Mouse (Mus musculus): ENCODE measurements at regions not wholly inside any gene's neighbourhood (a gene's known extent, or its start where the extent isn't known, plus 50 kb on each side); places are given as distances from the start of the nearest gene placed in this dataset.

- DNase-seq (ENCODE audit: low spot score): no peak
Measured at GRCm38 (mm10) chr15:88035486-88035885, 491.4 kb downstream of the Fam19a5 start.

GRCm38 (mm10) chr15:88036146-88037000, 492.3 kb downstream of the Fam19a5 start:
- DNase-seq (ENCODE audit: low spot score): no peak

DNA sequence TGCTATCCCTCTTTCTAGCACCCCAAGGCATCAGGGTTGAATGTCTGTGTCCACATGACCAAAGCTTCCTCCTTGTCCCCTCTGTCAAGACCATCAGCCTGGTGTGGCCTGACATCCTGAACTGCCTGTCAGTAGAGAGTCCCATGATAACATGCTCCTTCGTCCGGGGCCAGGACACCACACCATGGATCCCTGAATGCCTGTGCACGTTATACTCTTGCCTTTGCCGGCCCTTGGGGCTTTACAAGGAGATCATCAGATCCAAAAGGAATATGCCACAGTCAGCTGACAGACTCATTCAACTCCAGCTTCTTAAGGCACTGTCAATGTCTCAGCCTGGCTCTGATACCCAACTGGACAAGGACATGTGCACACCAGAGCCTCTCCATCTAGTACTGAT, 493.5 kb downstream of the Fam19a5 start:
- DNase-seq (ENCODE audit: low spot score): no peak

DNA sequence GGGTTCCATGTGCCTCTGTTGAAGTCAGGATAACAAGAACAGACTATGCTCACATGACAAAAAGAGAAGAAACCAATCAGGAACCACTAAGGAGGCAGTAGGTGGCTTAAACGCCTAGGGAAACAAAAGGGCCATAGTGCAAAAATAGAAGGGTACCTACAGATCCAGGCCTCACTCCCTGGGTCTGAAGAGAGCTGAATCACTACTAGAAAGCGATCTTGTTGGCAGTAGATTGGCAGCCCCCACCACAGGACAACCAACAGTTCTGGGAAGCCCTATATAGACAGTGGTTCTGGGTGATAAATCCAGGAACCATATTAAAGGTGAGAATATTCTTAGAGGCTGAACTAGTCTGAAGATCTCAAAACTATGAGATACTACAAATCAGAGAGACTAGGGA, 498.7 kb downstream of the Fam19a5 start:
- no peak for DNase-seq (ENCODE audit: low spot score)

DNA sequence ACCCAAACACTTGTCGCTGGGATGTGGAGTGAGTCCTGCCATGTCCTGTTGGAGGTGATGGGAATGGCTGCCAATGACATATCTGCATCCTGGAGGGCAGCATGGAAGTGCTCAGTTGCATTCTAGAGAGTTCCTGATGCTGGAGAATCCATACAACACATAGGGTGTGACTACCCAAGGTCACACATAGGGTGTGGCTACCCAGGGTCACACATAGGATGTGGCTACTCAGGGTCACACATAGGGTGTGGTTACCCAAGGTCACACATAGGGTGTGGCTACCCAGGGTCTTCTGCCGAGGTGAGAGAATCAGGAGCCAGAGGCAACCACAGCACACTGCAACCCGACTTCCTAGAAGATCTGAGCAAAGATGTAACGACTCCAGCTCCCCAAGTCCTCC, 514.0 kb downstream of the Fam19a5 start:
- DNase-seq (ENCODE audit: low spot score): no peak

- DNase-seq (ENCODE audit: low spot score): no peak
Measured at GRCm38 (mm10) chr15:88060935-88061334, 516.8 kb downstream of the Fam19a5 start.

- DNase-seq (ENCODE audit: low spot score): no peak
Measured at GRCm38 (mm10) chr15:88063041-88063440, 518.9 kb downstream of the Fam19a5 start.

DNA sequence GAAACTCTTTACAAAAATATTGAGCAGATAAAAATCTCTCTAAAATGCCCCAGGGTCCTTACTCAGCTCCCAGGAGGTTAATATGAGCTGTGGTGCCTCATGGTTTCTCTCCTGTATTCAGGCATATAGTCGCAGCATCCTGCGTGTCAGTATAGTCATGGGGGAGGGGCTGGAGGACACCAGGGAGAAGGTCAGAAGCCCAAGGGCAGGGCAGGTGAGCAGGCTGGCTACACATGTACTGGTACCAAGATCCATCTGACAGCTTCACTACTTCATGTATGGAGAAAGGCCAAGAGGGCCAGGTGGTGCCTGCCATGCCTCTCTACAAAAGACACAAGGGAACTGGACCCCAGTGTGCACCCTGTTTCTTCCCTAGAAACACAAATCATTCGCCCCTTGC, 524.4 kb downstream of the Fam19a5 start:
- no peak for DNase-seq (ENCODE audit: low spot score)

DNA sequence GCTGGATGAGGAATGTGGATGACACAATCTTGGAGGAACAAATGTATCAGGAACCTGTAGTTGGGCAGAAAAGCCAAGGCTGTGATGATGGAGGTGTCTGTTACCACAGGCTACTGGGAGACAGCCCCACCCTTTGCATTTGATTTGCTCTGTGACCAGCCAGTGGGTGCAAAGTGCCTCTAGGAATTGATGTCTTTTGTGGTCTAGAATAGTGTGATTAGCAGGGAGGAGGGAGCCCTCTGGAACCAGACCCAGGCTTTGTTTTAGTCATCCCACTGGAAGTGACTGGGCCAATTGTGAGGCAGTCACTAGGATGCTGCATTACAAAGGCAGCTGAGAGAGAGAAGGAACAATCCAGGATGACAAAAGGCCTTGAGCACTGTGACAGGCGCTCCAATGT, 527.4 kb upstream of the Zdhhc25 start:
- DNase-seq (ENCODE audit: low spot score): no peak

GRCm38 (mm10) chr15:88083911-88084310, 516.2 kb upstream of the Zdhhc25 start:
- no peak for DNase-seq (ENCODE audit: low spot score)

- no peak for DNase-seq (ENCODE audit: low spot score)
Measured at GRCm38 (mm10) chr15:88085631-88086030, 514.5 kb upstream of the Zdhhc25 start.

DNA sequence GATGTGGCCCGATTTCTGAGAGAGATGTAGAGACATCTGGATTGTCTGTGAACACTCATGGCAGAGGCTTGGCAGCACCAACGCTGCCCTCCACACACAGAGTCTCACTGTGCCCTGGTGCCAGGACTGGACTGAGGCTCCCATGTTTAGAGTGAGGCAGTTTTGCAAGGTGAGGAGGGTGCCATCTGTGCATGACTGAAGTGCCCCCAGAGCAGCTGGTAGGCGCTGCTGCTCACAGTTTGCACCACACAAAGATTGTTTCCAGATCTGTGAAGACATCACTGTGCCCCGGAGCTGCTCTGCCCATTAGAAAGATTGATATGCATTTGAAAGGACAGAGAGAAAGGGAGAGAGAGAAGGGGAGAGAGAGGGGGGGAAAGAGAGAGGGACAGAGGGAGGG, 510.6 kb upstream of the Zdhhc25 start:
- no peak for DNase-seq (ENCODE audit: low spot score)

DNA sequence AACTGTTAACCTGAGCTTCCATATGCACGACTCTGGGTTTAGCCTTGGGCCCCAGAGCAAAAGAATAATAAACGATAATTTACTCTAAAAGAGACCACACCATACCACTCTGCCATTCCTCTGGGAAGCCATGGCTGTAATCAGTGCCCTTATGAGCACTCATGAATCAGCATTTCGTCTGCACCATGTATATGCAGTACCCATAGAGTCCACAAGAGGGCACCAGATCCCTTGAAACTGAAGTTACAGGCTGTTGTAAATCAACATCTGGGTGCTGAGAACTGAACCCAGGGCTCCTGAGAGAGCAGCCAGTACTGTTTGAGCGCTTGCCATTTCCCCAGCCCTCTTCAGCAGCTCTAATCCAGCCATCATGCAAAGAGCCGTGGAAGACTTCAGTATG, 508.7 kb upstream of the Zdhhc25 start:
- no peak for DNase-seq (ENCODE audit: low spot score)

GRCm38 (mm10) chr15:88120376-88120775, 479.7 kb upstream of the Zdhhc25 start:
- DNase-seq (ENCODE audit: low spot score): no peak

DNA sequence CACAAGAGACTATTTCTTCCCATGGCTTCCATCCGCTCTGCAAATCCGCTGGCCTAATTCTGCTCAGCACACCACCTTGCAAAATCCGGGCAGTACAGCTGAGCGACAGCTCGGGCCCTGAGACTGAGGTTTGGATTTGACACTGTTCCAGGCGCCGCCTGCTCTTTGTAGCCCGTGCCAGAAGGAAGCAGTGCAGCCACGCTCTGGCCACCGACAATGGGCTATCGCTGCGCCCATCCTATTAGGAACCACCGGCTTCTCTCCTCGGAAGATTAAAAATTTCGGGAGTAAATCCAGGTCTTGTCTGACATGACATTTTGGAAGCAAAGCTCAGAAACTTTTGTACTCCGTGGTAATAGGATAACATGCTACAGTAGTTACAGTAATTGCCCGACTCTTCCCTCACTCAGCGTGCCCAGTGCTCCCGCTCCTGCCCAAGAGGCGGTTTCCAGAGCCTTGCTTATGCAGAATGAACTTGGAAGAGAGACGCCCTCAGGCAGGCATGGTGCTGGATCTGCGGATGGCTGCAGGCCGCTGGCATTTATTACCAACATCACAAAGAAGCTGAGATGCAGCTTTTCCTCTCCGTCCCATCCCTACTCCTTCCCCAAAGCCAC, 476.1 kb upstream of the Zdhhc25 start:
- no peak for DNase-seq (ENCODE audit: low spot score)

DNA sequence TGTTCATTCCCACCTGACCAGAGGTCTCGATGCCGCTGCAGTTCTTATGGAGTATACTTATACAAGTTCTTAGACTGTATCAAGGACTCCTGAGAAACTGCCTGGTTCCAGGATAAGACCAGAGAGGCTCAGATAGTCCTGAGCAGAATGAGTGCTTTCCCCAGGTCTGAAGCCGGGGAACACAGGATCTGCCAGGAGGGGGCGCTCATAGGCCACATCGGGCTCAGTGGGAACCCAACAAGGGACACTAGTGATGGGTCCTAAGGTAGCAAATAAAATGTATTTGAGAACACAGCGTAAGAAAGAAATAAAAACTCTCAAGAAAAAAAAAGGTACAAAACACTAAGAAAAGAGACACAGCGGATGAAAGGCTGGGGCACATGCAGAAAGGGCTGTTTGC, 454.0 kb upstream of the Zdhhc25 start:
- no peak for DNase-seq (ENCODE audit: low spot score)

DNA sequence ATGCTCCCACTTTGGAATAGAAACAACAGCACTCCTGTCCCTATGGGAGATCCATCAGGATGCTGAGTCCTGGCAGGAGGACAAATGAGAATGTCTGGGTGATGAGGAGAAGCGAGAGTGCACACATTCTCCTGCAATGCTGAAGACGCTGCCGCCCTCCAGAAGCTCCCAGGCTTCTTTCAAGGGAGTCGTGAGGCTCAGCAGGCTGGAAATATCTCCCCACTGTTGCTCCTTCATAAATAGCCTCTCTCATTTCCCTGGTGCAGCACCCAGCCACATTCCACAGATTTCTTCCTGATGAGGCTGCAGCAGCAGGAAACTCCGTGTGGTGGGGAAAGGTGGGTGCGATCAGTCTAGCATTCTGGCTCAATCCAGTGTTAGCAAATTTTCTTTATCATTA, 448.9 kb upstream of the Zdhhc25 start:
- DNase-seq (ENCODE audit: low spot score): no peak

DNA sequence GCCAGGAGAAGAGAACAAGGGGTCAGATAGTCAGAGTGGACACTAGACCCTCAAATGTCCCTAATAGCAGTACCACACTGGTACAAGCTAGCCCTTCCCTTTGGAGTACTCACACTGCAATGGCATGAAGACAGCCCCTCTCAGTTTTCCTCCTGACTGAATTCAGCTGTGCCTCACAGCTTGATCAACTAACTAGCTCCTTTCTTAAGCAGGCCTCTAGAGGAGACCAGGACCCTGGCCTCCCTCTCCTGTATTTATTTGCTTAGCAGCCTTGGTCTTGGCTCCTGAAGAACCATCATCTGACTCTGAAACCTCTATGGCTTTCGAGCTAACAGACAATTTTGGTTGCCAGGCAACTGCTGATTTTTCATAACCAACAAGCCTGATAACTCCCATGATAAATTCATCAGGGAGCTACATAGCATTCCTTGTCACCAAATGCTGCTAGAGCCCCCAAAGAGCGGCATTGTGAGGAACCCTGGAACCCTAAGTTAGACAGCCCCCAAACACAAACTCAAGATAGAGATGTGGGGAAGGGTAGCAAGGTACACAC, 440.4 kb upstream of the Zdhhc25 start:
- no peak for DNase-seq (ENCODE audit: low spot score)

DNA sequence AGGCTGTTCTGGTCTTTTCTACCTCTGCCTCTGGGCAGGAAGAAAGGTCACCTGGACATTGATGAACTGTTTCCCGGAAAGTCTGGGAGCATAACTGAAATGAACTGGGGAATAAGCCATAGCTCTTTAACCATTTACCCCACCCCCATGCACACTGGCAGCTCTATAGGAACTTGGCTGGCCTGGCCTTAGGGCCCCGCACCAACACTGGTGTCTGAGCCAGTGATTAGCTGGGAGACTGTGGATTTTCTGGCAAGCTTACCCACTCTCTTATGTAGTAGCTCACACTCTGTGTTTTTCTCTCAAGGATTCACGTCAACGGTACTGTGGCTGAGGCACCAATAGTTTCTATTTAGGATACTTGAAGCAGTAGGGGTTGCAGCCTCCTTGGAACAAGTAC, 439.8 kb upstream of the Zdhhc25 start:
- no peak for DNase-seq (ENCODE audit: low spot score)

DNA sequence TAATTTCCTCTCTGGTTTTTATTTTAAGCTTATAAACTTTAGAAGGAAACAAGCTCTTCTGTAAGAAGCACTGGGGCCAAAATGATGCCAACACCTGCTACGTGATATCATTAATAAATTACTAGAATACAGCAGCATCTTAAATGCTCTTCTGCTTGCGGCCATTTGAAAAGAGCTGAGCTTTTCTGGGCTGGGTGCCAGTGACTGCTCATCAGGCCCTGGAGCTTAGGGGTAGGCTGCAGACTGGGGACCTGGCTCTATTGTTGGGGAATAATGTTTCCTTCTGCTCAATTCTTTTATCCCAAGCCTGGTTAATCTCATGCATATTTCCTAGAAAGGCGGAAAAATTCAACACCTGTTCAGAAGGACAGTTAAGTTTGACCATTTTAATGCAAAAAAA, 436.7 kb upstream of the Zdhhc25 start:
- DNase-seq (ENCODE audit: low spot score): no peak

- no peak for DNase-seq (ENCODE audit: low spot score)
Measured at GRCm38 (mm10) chr15:88174326-88174725, 425.8 kb upstream of the Zdhhc25 start.

GRCm38 (mm10) chr15:88175991-88176390, 424.1 kb upstream of the Zdhhc25 start:
- no peak for DNase-seq (ENCODE audit: low spot score)

GRCm38 (mm10) chr15:88196539-88196938, 403.6 kb upstream of the Zdhhc25 start:
- DNase-seq (ENCODE audit: low spot score): no peak
